Mouse (Mus musculus) ES-E14 (cell line): ENCODE measurements at regions not wholly inside any gene's neighbourhood (a gene's known extent, or its start where the extent isn't known, plus 50 kb on each side); places are given as distances from the start of the nearest gene placed in this dataset.

Experiments used
- HCFC1 ChIP-seq: IDR thresholded peaks from 2 replicates; pipeline ENCODE4 v1.6.1; 2012; ENCODE audit warnings: low read length, inconsistent platforms, borderline replicate concordance; ENCODE audit not compliant: insufficient read depth
- MAFK ChIP-seq: IDR thresholded peaks from 2 replicates; pipeline ENCODE4 v1.6.1; 2014; ENCODE audit warnings: mild to moderate bottlenecking, low read depth, low read length, inconsistent platforms; ENCODE audit not compliant: insufficient read depth
- ZC3H11A ChIP-seq: IDR thresholded peaks from 2 replicates; pipeline ENCODE4 v1.6.1; 2012; ENCODE audit warnings: low read depth, mild to moderate bottlenecking, inconsistent platforms, low read length, borderline replicate concordance

- TF ChIP-seq MAFK = no peak
- TF ChIP-seq HCFC1 = no peak
- TF ChIP-seq ZC3H11A = no peak
Measured at GRCm38 (mm10) chr4:78773867-78774266, 562.1 kb upstream of the Ptprd start.
